Mouse (Mus musculus): ENCODE measurements around the gene Plin3.
"Not testable (repeated sequence)": the region's sequence is repeated elsewhere in the genome, so short reads cannot be mapped to it uniquely, and the experiment has no call there.

Plin3 gene

DNA sequence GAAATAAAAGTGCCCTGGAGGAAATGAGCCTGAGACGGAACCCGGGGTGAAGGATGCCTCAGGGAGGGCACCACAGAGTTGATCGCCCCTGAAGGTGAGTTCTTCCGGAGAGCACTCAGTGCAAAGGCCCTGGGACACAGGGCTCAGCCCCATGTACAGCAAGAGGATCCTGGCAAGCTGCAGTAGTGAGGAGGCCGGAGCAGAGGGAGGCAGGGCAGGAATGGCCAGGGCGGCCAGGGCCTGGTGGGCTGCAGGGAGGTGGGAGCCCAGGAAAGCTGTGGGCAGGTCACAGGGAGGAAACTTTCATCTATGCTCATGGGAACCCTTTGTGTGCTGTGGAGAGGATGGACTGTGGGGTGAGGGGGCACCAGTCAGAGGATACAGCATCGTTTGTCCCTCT lies 19.2 kb downstream of the Plin3 start:
- DNase-seq (ENCODE audit: low read depth), result no peak

DNA sequence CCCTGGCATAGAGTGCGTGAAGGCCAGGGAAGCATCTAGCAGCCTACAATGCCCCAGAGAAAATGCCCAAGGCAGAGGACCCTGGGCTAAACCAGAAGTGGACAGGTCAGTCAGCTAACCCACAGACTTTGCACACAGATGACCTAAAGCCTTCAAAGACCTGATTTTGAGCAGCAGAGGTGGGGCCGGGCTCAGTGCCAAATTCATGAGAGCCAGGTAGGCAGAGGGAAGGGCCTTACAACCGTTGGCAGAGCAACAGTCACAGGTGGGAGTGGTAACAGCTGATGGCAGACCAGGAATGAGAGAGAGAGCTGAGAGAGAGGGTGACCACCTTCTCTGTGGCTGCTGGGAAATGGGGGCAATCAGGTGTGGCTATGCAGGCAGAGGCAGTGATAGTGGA lies 20.0 kb downstream of the Plin3 start:
- no peak for DNase-seq (ENCODE audit: low read depth)

DNA sequence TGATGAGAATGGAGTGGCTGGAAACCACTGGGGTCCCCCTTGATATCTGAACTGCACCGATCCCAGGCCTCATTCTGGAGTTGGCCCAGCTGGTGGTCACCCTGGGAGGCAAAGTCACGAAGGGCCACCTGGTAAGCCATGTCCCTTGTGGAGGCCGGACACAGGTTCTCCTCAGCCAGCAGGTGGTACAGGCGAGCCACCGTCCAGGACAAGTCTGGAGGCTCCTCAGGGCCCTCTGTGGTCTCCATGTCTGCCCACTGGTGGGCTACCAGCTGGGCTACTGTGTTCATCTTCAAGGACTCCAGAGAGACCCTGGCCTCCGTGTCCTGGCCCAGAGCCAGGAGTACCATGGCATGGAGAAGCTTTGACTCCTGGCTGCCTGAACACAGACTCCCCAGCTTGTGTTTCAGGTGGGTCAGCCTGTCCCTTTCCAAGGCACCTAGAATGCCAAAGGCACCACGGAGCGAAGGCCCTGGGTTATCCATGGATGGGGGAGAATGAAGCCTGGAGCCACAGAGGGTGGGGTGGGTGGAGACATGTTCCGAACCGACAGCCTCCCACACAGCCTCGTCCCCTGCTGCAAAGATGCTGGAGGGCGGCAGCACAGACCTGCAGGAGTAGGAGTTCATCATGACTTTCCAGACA lies 20.9 kb downstream of the Plin3 start:
- no peak for DNase-seq (ENCODE audit: low read depth)

DNA sequence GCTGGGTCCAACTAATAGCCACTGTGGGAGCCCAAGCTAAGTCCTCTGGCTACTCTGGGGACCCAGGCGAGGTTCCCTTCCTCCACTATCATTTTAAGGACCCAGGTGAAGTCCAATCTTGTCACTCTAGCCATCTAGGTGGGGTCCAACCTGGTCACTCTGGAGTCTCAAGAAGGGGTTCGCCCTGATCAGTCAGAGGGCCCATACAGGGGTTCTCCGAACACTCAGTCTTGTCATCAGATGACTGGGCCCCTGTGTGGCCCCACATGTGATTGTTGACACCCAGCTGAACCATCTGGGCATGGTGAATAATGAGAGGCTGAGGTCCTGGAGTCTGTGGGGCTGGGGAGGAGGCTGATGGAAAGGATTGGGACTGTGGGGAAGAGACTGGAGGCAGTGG lies 22.9 kb downstream of the Plin3 start:
- DNase-seq (ENCODE audit: low read depth), result no peak

GRCm38 (mm10) chr17:56269153-56269630 lies 23.5 kb downstream of the Plin3 start:
- DNase-seq (ENCODE audit: low read depth), result peak; percentile 80

DNA sequence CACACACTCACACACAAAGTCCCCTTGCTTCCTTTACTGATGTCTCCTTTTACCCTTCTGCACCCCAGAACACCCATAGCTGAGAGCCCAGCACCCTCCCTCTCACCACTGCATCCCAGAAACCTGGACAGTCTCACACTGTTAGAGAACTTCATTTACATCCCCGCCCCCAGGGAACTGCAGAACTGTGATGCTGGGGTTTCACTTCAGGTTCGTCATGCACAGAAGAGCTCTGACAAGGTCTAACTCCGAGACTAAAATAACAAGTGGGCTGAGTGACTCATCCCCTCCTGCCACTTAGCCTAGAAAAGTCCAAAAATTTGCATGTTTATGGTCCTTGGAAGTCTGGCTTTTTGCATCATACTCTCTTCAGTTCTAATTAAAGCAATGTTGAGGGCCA lies 26.4 kb downstream of the Plin3 start:
- DNase-seq (ENCODE audit: low read depth), result no peak

DNA sequence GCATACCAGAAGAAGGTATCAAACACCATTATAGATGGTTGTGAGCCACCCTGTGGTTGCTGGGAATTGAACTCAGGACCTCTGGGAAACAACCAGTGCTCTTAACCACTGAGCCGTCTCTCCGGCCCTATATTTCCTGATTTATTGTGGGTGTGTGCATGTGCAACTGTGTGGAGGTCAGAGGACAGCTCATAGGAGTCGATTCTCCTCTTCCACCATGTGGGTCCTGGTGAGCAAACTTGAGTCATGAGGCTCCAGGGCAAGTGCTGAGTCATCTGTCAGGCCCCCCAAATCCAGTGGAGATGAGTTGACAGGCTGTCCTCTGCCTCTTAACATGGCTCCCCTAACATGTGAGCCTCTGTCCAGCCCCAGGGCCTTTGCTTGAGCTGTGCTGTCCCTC lies 26.8 kb downstream of the Plin3 start:
- no peak for DNase-seq (ENCODE audit: low read depth)

GRCm38 (mm10) chr17:56265011-56265410 lies 27.7 kb downstream of the Plin3 start:
- DNase-seq (ENCODE audit: low read depth), result no peak

DNA sequence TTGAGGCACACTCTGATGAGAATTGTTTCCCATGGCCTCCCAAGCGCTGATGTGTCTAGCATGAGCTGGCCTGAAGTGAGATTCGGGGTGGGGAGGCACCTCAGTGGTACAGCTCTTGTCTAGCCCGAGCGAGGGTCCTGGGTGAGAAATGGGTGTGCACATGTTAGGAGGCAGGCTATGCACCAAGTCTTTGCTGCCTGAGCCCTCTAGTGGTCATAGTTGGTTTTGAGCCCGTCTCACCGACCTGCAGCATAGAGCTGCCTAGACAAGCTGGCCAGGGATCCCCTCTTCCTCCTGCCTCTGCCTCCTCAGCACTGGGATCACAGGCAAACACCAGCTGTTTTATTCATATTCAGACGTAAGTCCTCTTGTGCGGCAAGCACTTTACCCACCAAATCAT lies 28.7 kb downstream of the Plin3 start:
- peak; percentile 67 for DNase-seq (ENCODE audit: low read depth)

GRCm38 (mm10) chr17:56262645-56263094 lies 30.0 kb downstream of the Plin3 start:
- no peak for DNase-seq (ENCODE audit: low read depth)

DNA sequence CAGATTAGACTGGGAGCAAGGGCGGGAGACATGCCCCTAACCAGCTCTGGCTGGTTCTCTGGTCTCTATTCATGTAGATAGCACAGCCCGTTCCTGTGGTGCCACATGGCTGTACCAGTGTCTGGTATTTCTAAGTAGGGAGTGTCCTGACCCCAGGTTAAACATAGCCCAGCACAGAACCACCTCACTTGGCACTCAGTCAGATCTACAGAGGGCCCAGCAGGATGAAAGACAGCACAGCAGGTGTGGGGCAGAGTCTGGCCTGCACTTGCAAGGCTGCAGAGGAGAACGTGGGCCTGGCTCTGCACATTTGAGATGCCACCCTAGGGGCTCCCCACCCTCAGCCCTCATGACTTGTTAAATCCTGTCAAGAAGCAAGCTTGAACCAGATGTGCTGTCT lies 31.5 kb downstream of the Plin3 start:
- no peak for DNase-seq (ENCODE audit: low read depth)

DNA sequence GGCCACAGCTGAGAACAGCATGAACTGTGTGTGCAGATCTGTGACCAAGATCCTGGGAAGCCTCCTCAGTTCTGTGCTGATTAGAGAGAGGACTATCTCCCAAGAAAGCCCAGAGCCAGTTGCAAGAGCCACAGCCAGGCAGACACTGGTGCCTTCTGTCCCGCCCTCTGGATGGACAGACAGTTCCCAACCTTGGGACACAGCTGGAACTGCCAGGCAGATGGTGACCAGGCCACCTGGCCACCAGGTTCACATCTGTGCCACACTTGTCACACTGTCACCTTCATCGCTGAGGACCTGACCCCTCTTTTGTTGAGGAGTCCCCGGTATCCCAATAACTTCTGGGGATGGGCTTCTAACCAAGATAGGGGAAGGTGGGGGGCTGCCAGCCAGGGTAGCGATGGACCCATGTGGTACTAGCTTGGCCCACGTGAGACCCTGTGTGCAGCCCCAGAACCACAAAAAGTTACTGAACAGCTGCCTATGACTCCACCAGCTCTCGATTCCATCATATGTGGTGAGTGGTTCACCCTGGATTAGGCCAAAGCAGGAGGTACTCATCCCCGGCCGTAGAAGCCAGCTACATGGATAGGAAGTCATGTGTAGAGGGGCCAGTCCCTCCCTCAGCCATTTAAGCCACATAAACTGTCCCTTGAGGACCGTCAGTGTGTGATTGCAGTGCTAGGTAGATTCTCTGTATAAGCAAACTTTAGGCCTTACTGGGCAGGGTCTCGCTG lies 33.2 kb downstream of the Plin3 start:
- no peak for DNase-seq (ENCODE audit: low read depth)

DNA sequence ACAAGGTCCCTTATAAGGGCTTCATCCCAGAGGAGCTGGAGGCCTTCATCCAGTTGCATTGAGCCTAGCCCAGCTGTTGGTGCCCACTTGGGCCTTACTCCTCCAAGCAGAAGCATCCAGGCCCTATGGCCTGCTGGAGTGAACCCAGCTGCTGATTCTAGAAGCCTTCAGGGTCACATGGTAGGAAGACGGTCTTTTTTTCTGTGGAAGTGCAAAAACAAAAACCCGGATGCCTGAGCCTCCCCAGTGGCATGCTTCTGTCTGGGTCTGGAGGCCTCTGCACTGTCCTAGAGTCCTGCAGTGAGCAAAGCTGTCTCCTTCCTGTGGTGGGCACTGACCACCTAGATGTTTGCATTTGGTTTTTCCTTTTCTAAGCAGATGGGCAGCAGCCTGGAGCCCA lies 33.9 kb downstream of the Plin3 start:
- DNase-seq (ENCODE audit: low read depth), result not testable (repeated sequence)

- DNase-seq (ENCODE audit: low read depth), result not testable (repeated sequence)
Measured at GRCm38 (mm10) chr17:56258269-56258668, 34.4 kb downstream of the Plin3 start.

GRCm38 (mm10) chr17:56257181-56257894 lies 35.3 kb downstream of the Plin3 start:
- no peak for DNase-seq (ENCODE audit: low read depth)

DNA sequence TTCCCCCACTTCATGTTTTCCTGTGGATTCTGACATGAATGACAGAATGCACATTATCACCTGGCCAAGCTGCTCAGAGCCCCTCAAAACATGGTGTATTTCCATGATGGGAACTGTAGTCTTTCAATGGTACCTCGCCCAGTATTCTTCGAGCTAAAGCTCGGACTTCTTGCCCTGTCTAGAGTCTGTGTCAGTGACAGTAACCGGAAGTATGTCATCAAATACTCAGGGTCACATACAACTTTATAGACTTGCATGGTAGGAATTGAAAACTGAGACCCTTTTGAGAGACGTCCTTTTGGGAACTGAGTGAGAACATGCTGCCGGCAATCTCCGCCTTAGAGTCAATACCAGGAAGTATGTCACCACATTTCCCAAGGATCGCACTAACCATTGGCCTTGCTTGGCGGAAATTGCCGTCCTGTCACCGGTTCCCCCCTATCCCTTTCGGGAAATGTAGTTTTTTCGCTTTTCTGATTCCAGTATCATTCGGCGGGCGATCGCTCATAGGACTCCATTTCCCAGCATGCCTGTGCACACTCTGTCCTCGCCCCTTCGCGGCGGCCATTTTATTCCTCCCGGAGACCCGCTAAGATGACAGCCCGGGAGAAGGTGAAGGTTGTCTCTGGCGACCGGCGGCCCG lies 36.3 kb downstream of the Plin3 start, which contains the start of gene Fem1a:
TSS of gene Fem1a (plus strand) at position 572 of the 643 bp plus-strand sequence.
- peak; percentile 95 for DNase-seq (ENCODE audit: low read depth)

GRCm38 (mm10) chr17:56255863-56256238 lies 36.8 kb downstream of the Plin3 start:
- peak; percentile 99 for DNase-seq (ENCODE audit: low read depth)

GRCm38 (mm10) chr17:56255429-56255828 lies 37.2 kb downstream of the Plin3 start:
- DNase-seq (ENCODE audit: low read depth), result no peak

DNA sequence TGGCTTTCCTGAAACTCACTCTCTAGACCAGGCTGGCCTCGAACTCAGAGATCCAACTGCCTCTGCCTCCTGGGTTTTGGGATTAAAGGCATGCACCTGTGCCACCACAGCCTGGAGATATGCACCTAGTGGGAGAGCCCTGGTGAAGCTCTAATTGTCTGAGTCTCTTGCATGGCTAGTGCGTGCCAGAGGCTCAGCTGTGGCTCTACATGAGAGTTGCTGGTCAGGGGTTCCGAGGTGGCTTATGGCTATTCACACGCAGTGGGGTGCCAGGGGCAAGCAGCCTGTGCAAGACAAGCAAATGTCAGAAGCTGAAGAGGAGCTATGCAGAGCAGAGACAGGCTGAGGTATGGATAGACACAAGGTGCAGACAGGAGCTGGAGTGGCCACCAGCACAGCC lies 38.0 kb downstream of the Plin3 start:
- DNase-seq (ENCODE audit: low read depth), result no peak

DNA sequence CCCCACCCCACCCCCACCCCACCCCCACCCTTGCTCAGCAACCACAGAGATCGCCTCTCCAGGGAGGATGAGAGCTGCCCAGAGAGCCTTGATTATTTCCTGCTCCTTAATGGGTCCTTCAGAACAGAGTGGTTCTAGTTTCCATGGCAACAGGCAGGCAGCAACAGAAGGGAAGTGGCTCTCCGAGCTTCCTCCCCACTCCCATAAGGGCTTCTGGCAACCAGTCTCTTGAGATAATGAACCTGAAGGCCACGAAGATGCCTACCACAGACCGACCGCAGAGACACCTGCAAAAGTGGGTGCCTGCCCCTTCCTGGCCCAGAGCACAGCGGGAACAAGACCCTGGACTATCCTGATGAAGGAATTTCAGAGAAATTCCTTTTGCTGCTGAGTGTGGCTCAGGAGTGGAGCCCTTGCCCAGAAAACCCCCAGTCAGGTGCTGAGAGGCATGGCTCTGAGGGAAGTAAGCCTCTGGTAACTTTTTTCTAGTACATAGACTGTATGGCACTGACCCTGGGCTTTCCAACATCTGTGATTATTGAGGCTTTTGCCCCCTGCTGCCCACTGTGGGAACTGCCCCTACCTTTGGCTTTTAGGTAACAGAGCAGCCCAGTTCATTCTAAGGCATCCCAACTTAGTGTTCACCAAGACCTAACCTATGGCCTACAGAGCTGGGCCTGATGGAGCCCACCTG lies 41.4 kb downstream of the Plin3 start:
- DNase-seq (ENCODE audit: low read depth), result no peak

DNA sequence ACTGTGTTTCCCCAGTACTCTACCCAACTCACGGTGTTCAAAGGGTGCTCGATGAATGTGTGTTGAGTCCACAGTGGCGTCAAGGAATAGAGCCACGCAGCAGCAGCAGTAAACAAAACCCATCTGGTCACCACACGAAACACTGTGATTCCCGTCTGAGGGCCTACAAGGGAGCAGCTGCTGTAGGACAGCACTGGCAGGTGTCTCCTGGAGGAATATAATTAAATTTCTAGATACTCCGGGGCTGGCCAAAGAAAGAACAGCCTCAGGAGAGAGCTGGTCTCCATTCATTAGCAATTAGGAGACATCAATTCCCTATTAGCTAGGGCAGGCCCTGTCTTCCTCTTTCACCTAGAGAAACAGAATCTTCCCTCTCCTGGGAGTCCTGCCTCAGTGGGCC lies 47.1 kb downstream of the Plin3 start:
- DNase-seq (ENCODE audit: low read depth), result no peak

All from c-Kit-positive CD71-positive TER-119-negative erythroid progenitor cells, embryonic 14.5 days (primary cell).